Mouse (Mus musculus): Measurements from ENCODE around the gene Rfng. TPM values are rescaled to one million over a fixed set of nuclear protein-coding genes. Genes with fewer than 3 reads are reported as not detected.
"Not testable (repeated sequence)": the region's sequence is repeated elsewhere in the genome, so short reads cannot be mapped to it uniquely, and the experiment has no call there.

Rfng gene
- polyA plus RNA-seq, 1 experiment from 2014 or later = 11.5 TPM

GRCm38 (mm10) chr11:120799316-120799890 is 15.4 kb upstream of the Rfng start:
- Histone ChIP-seq H3K4me3 (ENCODE audit: low read depth, low read length) (no peak overlapping the region), H3K4me2 (ENCODE audit: low read depth, low read length) (no peak overlapping the region), H3K36me3 (ENCODE audit: control insufficient read depth, insufficient read depth) (no peaks in the 10 kb centered on the region), H3K4me1 (ENCODE audit: control insufficient read depth, low read depth, low read length) (peaks cover 19% of the 10 kb centered on the region), H3K27ac (ENCODE audit: low read length) (no peak overlapping the region), H3K9ac (ENCODE audit: low read depth, low read length) (no peak overlapping the region), H3K9me3 (replicated peaks; ENCODE audit: control insufficient read depth, low read length) (no peaks in the 10 kb centered on the region), H3K27me3 (ENCODE audit: control insufficient read depth, insufficient read depth, low read depth, low read length) (no peaks in the 10 kb centered on the region)
- 37% methylated on average over 6 of the region's 6 CpGs for WGBS (ENCODE audit: insufficient replicate concordance)
- no peak for ATAC-seq (ENCODE audit: low read depth)

GRCm38 (mm10) chr11:120798244-120798643 is 14.2 kb upstream of the Rfng start:
- Histone ChIP-seq H3K4me1 (ENCODE audit: control insufficient read depth, low read depth, low read length) (peaks cover 19% of the 10 kb centered on the region), H3K27me3 (ENCODE audit: control insufficient read depth, insufficient read depth, low read depth, low read length) (no peaks in the 10 kb centered on the region), H3K36me3 (ENCODE audit: control insufficient read depth, insufficient read depth) (no peaks in the 10 kb centered on the region), H3K4me2 (ENCODE audit: low read depth, low read length) (no peak overlapping the region), H3K27ac (ENCODE audit: low read length) (no peak overlapping the region), H3K9me3 (replicated peaks; ENCODE audit: control insufficient read depth, low read length) (no peaks in the 10 kb centered on the region), H3K9ac (ENCODE audit: low read depth, low read length) (no peak overlapping the region), H3K4me3 (ENCODE audit: low read depth, low read length) (no peak overlapping the region)
- WGBS (ENCODE audit: insufficient replicate concordance) = 35% methylated on average over 3 of the region's 3 CpGs
- ATAC-seq (ENCODE audit: low read depth) = no peak

- 24% methylated on average over 8 of the region's 8 CpGs for WGBS (ENCODE audit: insufficient replicate concordance)
- Histone ChIP-seq H3K27me3 (ENCODE audit: control insufficient read depth, insufficient read depth, low read depth, low read length) (no peaks in the 10 kb centered on the region), H3K4me3 (ENCODE audit: low read depth, low read length) (peak overlapping the region; percentile 84), H3K36me3 (ENCODE audit: control insufficient read depth, insufficient read depth) (peaks cover 16% of the 10 kb centered on the region), H3K4me2 (ENCODE audit: low read depth, low read length) (peak overlapping the region; percentile 79), H3K9ac (ENCODE audit: low read depth, low read length) (peak overlapping the region; percentile 81), H3K9me3 (replicated peaks; ENCODE audit: control insufficient read depth, low read length) (no peaks in the 10 kb centered on the region), H3K27ac (ENCODE audit: low read length) (peak overlapping the region; percentile 14; the same call in 1 of the 2 replicates), H3K4me1 (ENCODE audit: control insufficient read depth, low read depth, low read length) (peaks cover 19% of the 10 kb centered on the region)
- ATAC-seq (ENCODE audit: low read depth) = peak; percentile 7; the same call in 1 of the 2 replicates
These were observed 12.6 kb upstream of the Rfng start for GRCm38 (mm10) chr11:120796614-120796946.

- peak within 1 kb of the TSS; percentile 81 for H3K9ac ChIP-seq (ENCODE audit: low read depth, low read length)
These were observed 12.0 kb upstream of the Rfng start, which contains the start of gene Dus1l for GRCm38 (mm10) chr11:120795756-120796613. TSS of gene Dus1l (minus strand) at chr11:120796403.

GRCm38 (mm10) chr11:120792652-120793051 is 8.6 kb upstream of the Rfng start:
- Histone ChIP-seq H3K4me1 (ENCODE audit: control insufficient read depth, low read depth, low read length) (peaks cover 16% of the 10 kb centered on the region), H3K36me3 (ENCODE audit: control insufficient read depth, insufficient read depth) (peaks cover 45% of the 10 kb centered on the region), H3K4me2 (ENCODE audit: low read depth, low read length) (no peak overlapping the region), H3K27ac (ENCODE audit: low read length) (no peak overlapping the region), H3K9ac (ENCODE audit: low read depth, low read length) (no peak overlapping the region), H3K4me3 (ENCODE audit: low read depth, low read length) (no peak overlapping the region), H3K9me3 (replicated peaks; ENCODE audit: control insufficient read depth, low read length) (no peaks in the 10 kb centered on the region), H3K27me3 (ENCODE audit: control insufficient read depth, insufficient read depth, low read depth, low read length) (no peaks in the 10 kb centered on the region)
- WGBS (ENCODE audit: insufficient replicate concordance) = 87% methylated on average over 9 of the region's 9 CpGs
- ATAC-seq (ENCODE audit: low read depth) = no peak

More at GRCm38 (mm10) chr11:120795756-120796613, 12.0 kb upstream of the Rfng start, which contains the start of gene Dus1l:
- peak within 1 kb of the TSS; percentile 84 for H3K4me3 ChIP-seq (ENCODE audit: low read depth, low read length)
- peaks cover 19% of the 10 kb centered on the region for H3K4me1 ChIP-seq (ENCODE audit: control insufficient read depth, low read depth, low read length)
- no peaks in the 10 kb centered on the region for H3K27me3 ChIP-seq (ENCODE audit: control insufficient read depth, insufficient read depth, low read depth, low read length)
- peaks cover 20% of the 10 kb centered on the region for H3K36me3 ChIP-seq (ENCODE audit: control insufficient read depth, insufficient read depth)
- H3K9me3 ChIP-seq (replicated peaks; ENCODE audit: control insufficient read depth, low read length) = no peaks in the 10 kb centered on the region
- ATAC-seq (ENCODE audit: low read depth) = peak; percentile 93
- WGBS (ENCODE audit: insufficient replicate concordance) = under 1% methylated on average over 59 of the region's 59 CpGs
- H3K4me2 ChIP-seq (ENCODE audit: low read depth, low read length) = peak within 1 kb of the TSS; percentile 79
- H3K27ac ChIP-seq (ENCODE audit: low read length) = peak within 1 kb of the TSS; percentile 14

GRCm38 (mm10) chr11:120789810-120790209 is 5.8 kb upstream of the Rfng start:
- no peak overlapping the region for H3K4me3 ChIP-seq (ENCODE audit: low read depth, low read length)
- H3K9ac ChIP-seq (ENCODE audit: low read depth, low read length) = no peak overlapping the region
- H3K4me1 ChIP-seq (ENCODE audit: control insufficient read depth, low read depth, low read length) = peaks cover 11% of the 10 kb centered on the region
- H3K27ac ChIP-seq (ENCODE audit: low read length) = no peak overlapping the region
- H3K27me3 ChIP-seq (ENCODE audit: control insufficient read depth, insufficient read depth, low read depth, low read length) = no peaks in the 10 kb centered on the region
- H3K4me2 ChIP-seq (ENCODE audit: low read depth, low read length) = no peak overlapping the region
- no peaks in the 10 kb centered on the region for H3K9me3 ChIP-seq (replicated peaks; ENCODE audit: control insufficient read depth, low read length)
- ATAC-seq (ENCODE audit: low read depth) = no peak
- 74% methylated on average over 3 of the region's 3 CpGs for WGBS (ENCODE audit: insufficient replicate concordance)
- H3K36me3 ChIP-seq (ENCODE audit: control insufficient read depth, insufficient read depth) = peaks cover 48% of the 10 kb centered on the region

GRCm38 (mm10) chr11:120789355-120789754 is 5.3 kb upstream of the Rfng start:
- H3K9me3 ChIP-seq (replicated peaks; ENCODE audit: control insufficient read depth, low read length) = no peaks in the 10 kb centered on the region
- H3K27ac ChIP-seq (ENCODE audit: low read length) = no peak overlapping the region
- no peaks in the 10 kb centered on the region for H3K27me3 ChIP-seq (ENCODE audit: control insufficient read depth, insufficient read depth, low read depth, low read length)
- H3K4me3 ChIP-seq (ENCODE audit: low read depth, low read length) = no peak overlapping the region
- H3K36me3 ChIP-seq (ENCODE audit: control insufficient read depth, insufficient read depth) = peaks cover 48% of the 10 kb centered on the region
- no peak for ATAC-seq (ENCODE audit: low read depth)
- H3K9ac ChIP-seq (ENCODE audit: low read depth, low read length) = no peak overlapping the region
- H3K4me2 ChIP-seq (ENCODE audit: low read depth, low read length) = no peak overlapping the region
- H3K4me1 ChIP-seq (ENCODE audit: control insufficient read depth, low read depth, low read length) = peaks cover 11% of the 10 kb centered on the region
- WGBS (ENCODE audit: insufficient replicate concordance) = 72% methylated on average over 4 of the region's 4 CpGs

- H3K4me1 ChIP-seq (ENCODE audit: control insufficient read depth, low read depth, low read length) = peaks cover 13% of the 10 kb centered on the region
- not testable (repeated sequence) for H3K9ac ChIP-seq (ENCODE audit: low read depth, low read length); H3K4me3 ChIP-seq (ENCODE audit: low read depth, low read length); H3K9me3 ChIP-seq (replicated peaks; ENCODE audit: control insufficient read depth, low read length); H3K27me3 ChIP-seq (ENCODE audit: control insufficient read depth, insufficient read depth, low read depth, low read length); H3K4me2 ChIP-seq (ENCODE audit: low read depth, low read length); H3K27ac ChIP-seq (ENCODE audit: low read length); ATAC-seq (ENCODE audit: low read depth)
- H3K36me3 ChIP-seq (ENCODE audit: control insufficient read depth, insufficient read depth) = peaks cover 48% of the 10 kb centered on the region
- 83% methylated on average over 9 of the region's 10 CpGs for WGBS (ENCODE audit: insufficient replicate concordance)
These were observed 4.5 kb upstream of the Rfng start for GRCm38 (mm10) chr11:120788460-120788859.

GRCm38 (mm10) chr11:120785145-120785544 is 1.1 kb upstream of the Rfng start:
- H3K4me2 ChIP-seq (ENCODE audit: low read depth, low read length) = peak overlapping the region; percentile 99
- no peaks in the 10 kb centered on the region for H3K9me3 ChIP-seq (replicated peaks; ENCODE audit: control insufficient read depth, low read length)
- H3K4me3 ChIP-seq (ENCODE audit: low read depth, low read length) = peak overlapping the region; percentile 87
- WGBS (ENCODE audit: insufficient replicate concordance) = 31% methylated on average over 9 of the region's 9 CpGs
- no peak overlapping the region; the same call in 1 of the 2 replicates for H3K27ac ChIP-seq (ENCODE audit: low read length)
- H3K4me1 ChIP-seq (ENCODE audit: control insufficient read depth, low read depth, low read length) = peaks cover 19% of the 10 kb centered on the region
- H3K9ac ChIP-seq (ENCODE audit: low read depth, low read length) = peak overlapping the region; percentile 95
- ATAC-seq (ENCODE audit: low read depth) = no peak
- no peaks in the 10 kb centered on the region for H3K27me3 ChIP-seq (ENCODE audit: control insufficient read depth, insufficient read depth, low read depth, low read length)
- peaks cover 20% of the 10 kb centered on the region for H3K36me3 ChIP-seq (ENCODE audit: control insufficient read depth, insufficient read depth)
